Comparison of ENCODE assay signal across 8 mouse cellular contexts in genomic region chr3:88544514-88544913, GRCm38 (mm10). TPM values are rescaled to one million over a fixed set of nuclear protein-coding genes. Genes with fewer than 3 reads are reported as not detected.
DNase-seq lines count a peak whose midpoint lies in the region; ATAC-seq lines count a peak whose summit lies in the region.

No protein-coding gene starts in this region.

- DNase-seq in forebrain, embryonic 10.5 days (ENCODE audit: extremely low spot score, low spot score): no peak
- no peak for DNase-seq in forebrain, embryonic 14.5 days (ENCODE audit: low spot score)
- DNase-seq in 416B (ENCODE audit: low read depth) (peak; percentile 71), ZHBTc4 (ENCODE audit: low read depth, low spot score) (peak; percentile 65)
- DNase-seq in spleen, postnatal 14 days (ENCODE audit: low spot score in 2 of 2): no peak
- DNase-seq in spleen, adult 18-20 months: no peak
- DNase-seq in natural killer cell, adult 2 months (ENCODE audit: low spot score in 2 of 2): no peak

- 32% methylated on average over 5 of the region's 5 CpGs for WGBS in forebrain, embryonic 10.5 days
- 33% methylated on average over 5 of the region's 5 CpGs for WGBS in forebrain, embryonic 14.5 days
- WGBS in liver, embryonic 12.5 days (ENCODE audit: insufficient replicate concordance): 44% methylated on average over 5 of the region's 5 CpGs

- H3K36me3 ChIP-seq in forebrain, embryonic 10.5 days (replicated peaks): peaks cover 36% of the 10 kb centered on the region
- peaks cover 18% of the 10 kb centered on the region for H3K36me3 ChIP-seq in forebrain, embryonic 14.5 days (ENCODE audit: control insufficient read depth, insufficient read depth, low read length)
- H3K36me3 ChIP-seq in liver, embryonic 12.5 days: no peaks in the 10 kb centered on the region

- H3K4me3 ChIP-seq in forebrain, embryonic 10.5 days: peak overlapping the region; percentile 10; the same call in 1 of the 2 replicates
- H3K4me3 ChIP-seq in forebrain, embryonic 14.5 days (ENCODE audit: low read depth, low read length): no peak overlapping the region
- no peak overlapping the region for H3K4me3 ChIP-seq in liver, embryonic 12.5 days

- H3K4me2 ChIP-seq in forebrain, embryonic 14.5 days (ENCODE audit: low read length): no peak overlapping the region
- H3K4me2 ChIP-seq in liver, embryonic 12.5 days: no peak overlapping the region

- ATAC-seq in forebrain, embryonic 14.5 days: no peak
- peak; percentile 21; the same call in 1 of the 2 replicates for ATAC-seq in liver, embryonic 12.5 days

- peak overlapping the region; percentile 68 for H3K27ac ChIP-seq in forebrain, embryonic 10.5 days
- H3K27ac ChIP-seq in forebrain, embryonic 14.5 days (ENCODE audit: low read depth, low read length): no peak overlapping the region
- H3K27ac ChIP-seq in liver, embryonic 12.5 days: no peak overlapping the region

- peaks cover 60% of the 10 kb centered on the region for H3K4me1 ChIP-seq in forebrain, embryonic 10.5 days
- peaks cover 15% of the 10 kb centered on the region for H3K4me1 ChIP-seq in forebrain, embryonic 14.5 days (ENCODE audit: control insufficient read depth, insufficient read depth, low read length)
- H3K4me1 ChIP-seq in liver, embryonic 12.5 days: peaks cover 27% of the 10 kb centered on the region

- no peaks in the 10 kb centered on the region for H3K9me3 ChIP-seq in forebrain, embryonic 10.5 days
- no peaks in the 10 kb centered on the region for H3K9me3 ChIP-seq in forebrain, embryonic 14.5 days (replicated peaks; ENCODE audit: control insufficient read depth, low read length)
- H3K9me3 ChIP-seq in liver, embryonic 12.5 days (replicated peaks): no peaks in the 10 kb centered on the region

- H3K27me3 ChIP-seq in forebrain, embryonic 10.5 days (ENCODE audit: poor library complexity, severe bottlenecking): no peaks in the 10 kb centered on the region
- no peaks in the 10 kb centered on the region for H3K27me3 ChIP-seq in forebrain, embryonic 14.5 days (replicated peaks; ENCODE audit: control insufficient read depth, insufficient read depth, low read length)
- no peaks in the 10 kb centered on the region for H3K27me3 ChIP-seq in liver, embryonic 12.5 days (replicated peaks)

- no peak overlapping the region for H3K9ac ChIP-seq in forebrain, embryonic 14.5 days (ENCODE audit: low read length)
- no peak overlapping the region for H3K9ac ChIP-seq in liver, embryonic 12.5 days

RNA-seq across cellular contexts. Expression of gene Rab25, which starts 3.6 kb away (rescaled TPM):
- polyA plus RNA-seq in forebrain, embryonic 10.5 days (2016; fragmentation: Nextera tagmentation; extraction: Ambion mirVana): 2.8 and 4.0 TPM in 2 replicates
- not detected in 2 replicates for polyA plus RNA-seq in forebrain, embryonic 14.5 days (2014; fragmentation: Nextera tagmentation; extraction: Ambion mirVana)
- polyA plus RNA-seq in liver, embryonic 12.5 days (2016; fragmentation: Nextera tagmentation; extraction: Ambion mirVana): 0.70 TPM in 1 of 2 replicates, not detected in the other

RNA-seq across cellular contexts. Expression of gene Lamtor2, which starts 8.4 kb away (rescaled TPM):
- polyA plus RNA-seq in forebrain, embryonic 10.5 days (2016; fragmentation: Nextera tagmentation; extraction: Ambion mirVana): 172 and 174 TPM in 2 replicates
- 107 and 122 TPM in 2 replicates for polyA plus RNA-seq in forebrain, embryonic 14.5 days (2014; fragmentation: Nextera tagmentation; extraction: Ambion mirVana)
- polyA plus RNA-seq in liver, embryonic 12.5 days (2016; fragmentation: Nextera tagmentation; extraction: Ambion mirVana): 101 and 102 TPM in 2 replicates

RNA-seq across cellular contexts. Expression of gene Ubqln4, which starts 9.0 kb away (rescaled TPM):
- polyA plus RNA-seq in forebrain, embryonic 10.5 days (2016; fragmentation: Nextera tagmentation; extraction: Ambion mirVana): 73.4 and 77.4 TPM in 2 replicates
- polyA plus RNA-seq in forebrain, embryonic 14.5 days (2014; fragmentation: Nextera tagmentation; extraction: Ambion mirVana): 40.5 and 43.3 TPM in 2 replicates
- 37.9 and 39.5 TPM in 2 replicates for polyA plus RNA-seq in liver, embryonic 12.5 days (2016; fragmentation: Nextera tagmentation; extraction: Ambion mirVana)

RNA-seq across cellular contexts. Expression of gene Mex3a, which starts 12.3 kb away (rescaled TPM):
- polyA plus RNA-seq in forebrain, embryonic 10.5 days (2016; fragmentation: Nextera tagmentation; extraction: Ambion mirVana): 27.4 and 28.6 TPM in 2 replicates
- 48.8 and 50.1 TPM in 2 replicates for polyA plus RNA-seq in forebrain, embryonic 14.5 days (2014; fragmentation: Nextera tagmentation; extraction: Ambion mirVana)
- 2.8 and 3.1 TPM in 2 replicates for polyA plus RNA-seq in liver, embryonic 12.5 days (2016; fragmentation: Nextera tagmentation; extraction: Ambion mirVana)

RNA-seq across cellular contexts. Expression of gene Ssr2, which starts 31.2 kb away (rescaled TPM):
- polyA plus RNA-seq in forebrain, embryonic 10.5 days (2016; fragmentation: Nextera tagmentation; extraction: Ambion mirVana): 174 and 188 TPM in 2 replicates
- 135 and 155 TPM in 2 replicates for polyA plus RNA-seq in forebrain, embryonic 14.5 days (2014; fragmentation: Nextera tagmentation; extraction: Ambion mirVana)
- polyA plus RNA-seq in liver, embryonic 12.5 days (2016; fragmentation: Nextera tagmentation; extraction: Ambion mirVana): 172 and 177 TPM in 2 replicates

Comparison
In these comparisons a context has a peak if more than half of its experiments do, and no peak if none do; other contexts are left out.
1. DNase-seq: peak in 416B (single experiment) and ZHBTc4 (single experiment); none in forebrain, embryonic 10.5 days (single experiment), forebrain, embryonic 14.5 days (single experiment), spleen, postnatal 14 days (0 of 2), spleen, adult 18-20 months (0 of 2) and natural killer cell, adult 2 months (0 of 2).